Mouse (Mus musculus): ENCODE results near the gene Shank2. TPM values are rescaled to one million over a fixed set of nuclear protein-coding genes. Genes with fewer than 3 reads are reported as not detected.

The Shank2 gene
- total and polyA plus RNA-seq, 3 experiments, result 0.31 to 0.55 (median 0.41) TPM

DNA sequence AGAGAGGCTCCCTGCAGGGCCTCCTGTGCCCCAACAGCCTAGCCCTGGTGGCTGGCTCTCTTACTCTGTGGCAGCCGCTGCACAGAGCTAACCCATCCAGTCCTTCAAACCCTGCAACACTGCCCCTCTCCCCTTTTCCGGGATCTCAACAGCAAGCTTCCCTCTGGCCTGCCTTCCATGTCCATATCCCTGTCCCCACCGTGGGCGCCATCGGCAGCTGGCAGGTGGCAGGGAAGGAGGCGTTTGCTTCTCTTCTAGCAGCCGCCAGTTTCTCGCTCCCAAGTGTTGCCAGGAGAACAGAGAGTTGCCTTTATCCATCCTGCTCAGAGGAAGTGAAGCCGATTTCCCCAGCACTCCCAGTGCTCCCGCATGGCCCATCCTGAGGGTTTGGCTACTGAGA lies 323.9 kb downstream of the Shank2 start:
- no peaks in the 10 kb centered on the region for H3K4me1 ChIP-seq (ENCODE audit: control insufficient read depth, insufficient read depth, low read length)
- H3K79me2 ChIP-seq (replicated peaks; ENCODE audit: control insufficient read depth, insufficient read depth, low read length), result no peaks in the 10 kb centered on the region
- no peaks in the 10 kb centered on the region for H3K27me3 ChIP-seq (ENCODE audit: control insufficient read depth, insufficient read depth, low read length)
- no peak for DNase-seq
- no peak overlapping the region for H3K9ac ChIP-seq (ENCODE audit: low read depth, low read length)
- TF ChIP-seq EP300 (IDR thresholded peaks at IDR 0.05; ENCODE audit: insufficient read depth, low read depth, low read length), result no peak
- intact Hi-C loops (cut with DNase I), result no loop called here
- no peak overlapping the region for H3K4me3 ChIP-seq
- 81% methylated on average over 10 of the region's 10 CpGs for WGBS
- no peak overlapping the region for H3K27ac ChIP-seq
- no peaks in the 10 kb centered on the region for H3K36me3 ChIP-seq (ENCODE audit: control insufficient read depth, insufficient read depth, low read length)

DNA sequence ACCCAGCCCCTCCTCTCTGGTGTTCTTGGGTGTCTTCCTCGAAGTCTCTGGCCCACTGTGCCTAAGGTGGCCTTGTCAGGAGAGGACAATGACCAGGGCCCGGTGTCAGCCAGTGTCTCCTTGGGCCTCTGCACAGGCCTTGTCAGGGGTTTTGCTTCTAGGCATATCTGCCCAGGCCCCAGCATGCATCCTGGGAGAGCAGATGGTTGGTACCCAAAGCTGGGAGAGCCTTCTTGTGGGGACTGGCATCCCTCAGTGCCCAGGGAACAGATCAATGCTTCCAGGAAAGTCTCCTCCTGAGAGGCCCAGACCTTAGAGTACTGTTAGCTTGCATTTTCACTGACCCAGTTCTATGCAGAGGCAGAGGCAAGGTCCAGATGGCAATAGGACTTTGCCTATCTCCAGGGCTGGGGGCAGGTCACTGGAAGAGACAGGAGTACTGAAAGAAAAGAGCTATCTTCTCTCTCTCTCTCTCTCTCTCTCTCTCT lies 327.7 kb downstream of the Shank2 start:
- 56% methylated on average over 2 of the region's 2 CpGs for WGBS
- no peak for DNase-seq
- intact Hi-C loops (cut with DNase I), result no loop called here
- Histone ChIP-seq H3K27me3 (ENCODE audit: control insufficient read depth, insufficient read depth, low read length) (no peaks in the 10 kb centered on the region), H3K36me3 (ENCODE audit: control insufficient read depth, insufficient read depth, low read length) (no peaks in the 10 kb centered on the region), H3K79me2 (replicated peaks; ENCODE audit: control insufficient read depth, insufficient read depth, low read length) (no peaks in the 10 kb centered on the region), H3K27ac (no peak overlapping the region), H3K9ac (ENCODE audit: low read depth, low read length) (no peak overlapping the region), H3K4me1 (ENCODE audit: control insufficient read depth, insufficient read depth, low read length) (no peaks in the 10 kb centered on the region), H3K4me3 (no peak overlapping the region)
- TF ChIP-seq EP300 (IDR thresholded peaks at IDR 0.05; ENCODE audit: insufficient read depth, low read depth, low read length), result no peak
- TF ChIP-seq POLR2A (IDR thresholded peaks at IDR 0.05; ENCODE audit: insufficient read depth, low read depth, low read length), result no peak

DNA sequence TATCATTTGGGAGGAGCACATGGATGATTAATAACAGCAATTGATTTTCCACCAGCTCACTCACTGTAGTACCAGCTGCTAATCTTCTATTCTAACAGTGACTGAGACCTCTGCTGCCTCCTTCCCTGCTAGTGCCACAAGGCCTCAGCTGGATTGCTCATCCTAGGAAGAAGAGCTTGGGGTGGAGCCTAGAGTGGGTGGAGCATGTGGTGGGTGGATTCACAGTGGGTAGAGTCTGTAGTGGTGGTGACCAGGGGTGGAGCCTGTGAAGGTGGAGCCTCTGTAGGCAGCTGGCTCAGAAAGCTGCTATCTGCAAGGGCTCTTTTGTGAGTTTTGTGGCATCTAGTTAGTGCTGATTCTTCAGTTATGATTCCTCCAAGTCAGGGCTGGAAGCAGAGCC lies 334.9 kb downstream of the Shank2 start:
- no peaks in the 10 kb centered on the region for H3K79me2 ChIP-seq (replicated peaks; ENCODE audit: control insufficient read depth, insufficient read depth, low read length)
- intact Hi-C loops (cut with DNase I), result no loop called here
- TF ChIP-seq POLR2A (IDR thresholded peaks at IDR 0.05; ENCODE audit: insufficient read depth, low read depth, low read length), result no peak
- no peak for TF ChIP-seq CTCF (IDR thresholded peaks at IDR 0.05)
- no peak for TF ChIP-seq EP300 (IDR thresholded peaks at IDR 0.05; ENCODE audit: insufficient read depth, low read depth, low read length)
- no peaks in the 10 kb centered on the region for H3K4me1 ChIP-seq (ENCODE audit: control insufficient read depth, insufficient read depth, low read length)
- no peak overlapping the region for H3K9ac ChIP-seq (ENCODE audit: low read depth, low read length)
- DNase-seq, result no peak
- H3K36me3 ChIP-seq (ENCODE audit: control insufficient read depth, insufficient read depth, low read length), result no peaks in the 10 kb centered on the region
- H3K27me3 ChIP-seq (ENCODE audit: control insufficient read depth, insufficient read depth, low read length), result no peaks in the 10 kb centered on the region
- no peak overlapping the region for H3K27ac ChIP-seq
- H3K4me3 ChIP-seq, result no peak overlapping the region

DNA sequence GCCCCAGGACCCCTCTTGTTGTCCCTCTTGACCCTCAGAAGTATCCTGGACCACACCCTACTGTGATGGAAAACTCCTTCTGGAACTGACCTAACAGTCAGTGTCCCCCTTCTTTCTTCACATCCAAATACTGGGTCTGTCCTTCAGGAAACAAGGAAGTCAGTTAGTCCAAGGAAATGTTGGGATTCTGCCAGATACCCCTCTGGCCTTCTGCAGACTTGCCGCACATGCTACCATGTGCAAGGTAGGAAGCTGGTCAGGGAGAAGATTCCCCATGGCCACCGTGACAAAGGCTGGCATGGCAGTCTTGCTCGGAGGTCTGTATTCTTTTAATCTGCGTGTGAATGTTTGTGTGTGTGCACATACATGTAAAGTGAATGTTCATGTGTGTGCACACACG lies 337.0 kb downstream of the Shank2 start:
- H3K4me1 ChIP-seq (ENCODE audit: control insufficient read depth, insufficient read depth, low read length), result no peaks in the 10 kb centered on the region
- no peak overlapping the region for H3K9ac ChIP-seq (ENCODE audit: low read depth, low read length)
- no peak for TF ChIP-seq CTCF (IDR thresholded peaks at IDR 0.05)
- TF ChIP-seq POLR2A (IDR thresholded peaks at IDR 0.05; ENCODE audit: insufficient read depth, low read depth, low read length), result no peak
- TF ChIP-seq EP300 (IDR thresholded peaks at IDR 0.05; ENCODE audit: insufficient read depth, low read depth, low read length), result no peak
- H3K36me3 ChIP-seq (ENCODE audit: control insufficient read depth, insufficient read depth, low read length), result no peaks in the 10 kb centered on the region
- no peaks in the 10 kb centered on the region for H3K79me2 ChIP-seq (replicated peaks; ENCODE audit: control insufficient read depth, insufficient read depth, low read length)
- no peak overlapping the region for H3K4me3 ChIP-seq
- DNase-seq, result no peak
- no peaks in the 10 kb centered on the region for H3K27me3 ChIP-seq (ENCODE audit: control insufficient read depth, insufficient read depth, low read length)
- H3K27ac ChIP-seq, result no peak overlapping the region
- intact Hi-C loops (cut with DNase I), result no loop called here
- 83% methylated on average over 5 of the region's 5 CpGs for WGBS

DNA sequence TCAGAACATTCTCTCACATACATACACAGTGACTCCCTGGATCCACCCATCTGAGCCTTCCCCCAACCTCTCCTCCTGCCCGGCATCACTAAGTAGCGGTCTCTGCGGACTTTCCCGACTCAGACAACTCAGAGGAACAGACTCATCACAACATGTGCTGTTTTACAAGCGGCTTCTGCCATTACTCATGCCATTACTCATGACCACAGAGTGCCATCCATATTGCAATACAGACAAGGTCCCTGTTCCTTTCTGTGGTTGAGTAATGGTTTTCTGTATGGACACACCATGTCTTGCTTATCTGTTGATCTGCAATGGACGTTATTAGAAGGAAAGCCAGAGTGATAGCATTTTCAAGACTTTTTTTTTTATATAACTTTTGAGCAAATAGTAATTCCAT lies 338.6 kb downstream of the Shank2 start:
- no peak for DNase-seq
- Histone ChIP-seq H3K9ac (ENCODE audit: low read depth, low read length) (no peak overlapping the region), H3K4me1 (ENCODE audit: control insufficient read depth, insufficient read depth, low read length) (no peaks in the 10 kb centered on the region), H3K27me3 (ENCODE audit: control insufficient read depth, insufficient read depth, low read length) (no peaks in the 10 kb centered on the region), H3K27ac (no peak overlapping the region), H3K4me3 (no peak overlapping the region), H3K36me3 (ENCODE audit: control insufficient read depth, insufficient read depth, low read length) (no peaks in the 10 kb centered on the region), H3K79me2 (replicated peaks; ENCODE audit: control insufficient read depth, insufficient read depth, low read length) (no peaks in the 10 kb centered on the region)
- TF ChIP-seq EP300 (IDR thresholded peaks at IDR 0.05; ENCODE audit: insufficient read depth, low read depth, low read length) (no peak), CTCF (IDR thresholded peaks at IDR 0.05) (no peak), POLR2A (IDR thresholded peaks at IDR 0.05; ENCODE audit: insufficient read depth, low read depth, low read length) (no peak)
- 79% methylated on average over 6 of the region's 6 CpGs for WGBS
- intact Hi-C loops (cut with DNase I), result no loop called here

DNA sequence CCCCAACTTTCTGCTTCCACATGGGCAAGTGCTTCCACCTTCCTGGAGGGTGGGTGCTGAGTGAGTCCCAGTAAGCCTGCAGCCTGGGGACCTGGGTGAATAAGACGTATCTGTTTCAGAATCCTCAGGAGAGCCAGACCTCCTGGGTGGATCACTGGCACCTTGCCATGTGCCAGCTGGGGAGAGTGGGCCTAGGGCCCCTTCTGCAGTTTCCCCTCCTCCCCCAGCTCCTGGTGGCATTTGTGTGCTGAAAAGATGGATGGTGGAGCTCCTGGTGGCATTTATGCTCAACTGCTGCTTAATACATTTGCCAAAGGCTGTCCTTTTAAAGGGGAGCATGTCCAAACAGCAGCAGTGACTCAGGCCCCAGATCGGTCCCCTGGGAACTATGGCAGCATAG lies 364.4 kb downstream of the Shank2 start:
- no peak for DNase-seq
- H3K36me3 ChIP-seq (ENCODE audit: control insufficient read depth, insufficient read depth, low read length), result no peaks in the 10 kb centered on the region
- no peaks in the 10 kb centered on the region for H3K4me1 ChIP-seq (ENCODE audit: control insufficient read depth, insufficient read depth, low read length)
- intact Hi-C loops (cut with DNase I), result no loop called here
- no peak overlapping the region for H3K27ac ChIP-seq
- H3K4me3 ChIP-seq, result no peak overlapping the region
- H3K79me2 ChIP-seq (replicated peaks; ENCODE audit: control insufficient read depth, insufficient read depth, low read length), result no peaks in the 10 kb centered on the region
- 67% methylated on average over 2 of the region's 2 CpGs for WGBS
- no peak for TF ChIP-seq POLR2A (IDR thresholded peaks at IDR 0.05; ENCODE audit: insufficient read depth, low read depth, low read length)
- no peak overlapping the region for H3K9ac ChIP-seq (ENCODE audit: low read depth, low read length)
- H3K27me3 ChIP-seq (ENCODE audit: control insufficient read depth, insufficient read depth, low read length), result no peaks in the 10 kb centered on the region

All from heart, adult 2 months (tissue).